Mouse (Mus musculus) heart, postnatal 4 days (tissue): Measurements from ENCODE around the gene Plcb1. TPM values are rescaled to one million over a fixed set of nuclear protein-coding genes. Genes with fewer than 3 reads are reported as not detected.

Source experiments
- DNase-seq: peaks from one replicate; pipeline ENCODE4 v3.0.0; 2021
- total RNA-seq, 2 experiments: library from RNA; stranded (reverse); gene quantifications; 2 replicates each; pipeline ENCODE4 v1.2.3; 2021

Plcb1 gene
- total RNA-seq, 2 experiments from 2014 or later: 6.2 to 7.0 TPM

GRCm38 (mm10) chr2:135214746-135215448, 429.0 kb downstream of the Plcb1 start:
- DNase-seq: no peak

- DNase-seq: no peak
These were observed 433.5 kb downstream of the Plcb1 start for GRCm38 (mm10) chr2:135219406-135219805.

- no peak for DNase-seq
These were observed 439.7 kb downstream of the Plcb1 start for GRCm38 (mm10) chr2:135225604-135226025.

- DNase-seq: no peak
These were observed 444.4 kb downstream of the Plcb1 start for GRCm38 (mm10) chr2:135230262-135230661.

- DNase-seq: no peak
These were observed 456.9 kb downstream of the Plcb1 start for GRCm38 (mm10) chr2:135242662-135243316.

GRCm38 (mm10) chr2:135243764-135244163, 457.9 kb downstream of the Plcb1 start:
- no peak for DNase-seq

GRCm38 (mm10) chr2:135249925-135250324, 464.1 kb downstream of the Plcb1 start:
- no peak for DNase-seq

GRCm38 (mm10) chr2:135251821-135252315, 466.0 kb downstream of the Plcb1 start:
- DNase-seq: no peak

GRCm38 (mm10) chr2:135259136-135259535, 473.3 kb downstream of the Plcb1 start:
- peak; percentile 56 for DNase-seq

- DNase-seq: no peak
These were observed 478.1 kb downstream of the Plcb1 start for GRCm38 (mm10) chr2:135263943-135264342.

- peak; percentile 10 for DNase-seq
These were observed 489.1 kb downstream of the Plcb1 start for GRCm38 (mm10) chr2:135274949-135275348.

- DNase-seq: no peak
These were observed 492.6 kb downstream of the Plcb1 start for GRCm38 (mm10) chr2:135278506-135278905.

- no peak for DNase-seq
These were observed 493.2 kb downstream of the Plcb1 start for GRCm38 (mm10) chr2:135279026-135279425.

- DNase-seq: no peak
These were observed 497.9 kb downstream of the Plcb1 start for GRCm38 (mm10) chr2:135283783-135284182.

- DNase-seq: no peak
These were observed 510.4 kb downstream of the Plcb1 start for GRCm38 (mm10) chr2:135296184-135296769.

- no peak for DNase-seq
These were observed 514.6 kb downstream of the Plcb1 start for GRCm38 (mm10) chr2:135300480-135300879.

- no peak for DNase-seq
These were observed 516.6 kb downstream of the Plcb1 start for GRCm38 (mm10) chr2:135302483-135302882.

GRCm38 (mm10) chr2:135305186-135305585, 519.3 kb downstream of the Plcb1 start:
- no peak for DNase-seq

- DNase-seq: no peak
These were observed 520.0 kb downstream of the Plcb1 start for GRCm38 (mm10) chr2:135305736-135306471.

GRCm38 (mm10) chr2:135306472-135306771, 520.6 kb downstream of the Plcb1 start:
- DNase-seq: no peak

- DNase-seq: no peak
These were observed 521.9 kb downstream of the Plcb1 start for GRCm38 (mm10) chr2:135307787-135308186.

- no peak for DNase-seq
These were observed 530.1 kb downstream of the Plcb1 start for GRCm38 (mm10) chr2:135315980-135316379.

GRCm38 (mm10) chr2:135318136-135318535, 532.3 kb downstream of the Plcb1 start:
- no peak for DNase-seq
